Mouse (Mus musculus) layer of hippocampus, adult 8-10 months (tissue): ENCODE data around the gene Trim13. TPM values are rescaled to one million over a fixed set of nuclear protein-coding genes. Genes with fewer than 3 reads are reported as not detected.
"Not testable (repeated sequence)": the region's sequence is repeated elsewhere in the genome, so short reads cannot be mapped to it uniquely, and the experiment has no call there.

Source experiments
- DNase-seq, 2 experiments: peaks; one replicate each; pipeline ENCODE4 v3.0.0; 2022; ENCODE audit warnings: low spot score in 2 of 2
- total RNA-seq, 4 experiments: library from RNA; stranded (reverse); gene quantifications; 2 replicates each; pipeline ENCODE4 v1.2.4; 2022

The Trim13 gene
- total RNA-seq = 10 to 100 TPM; 11.3 to 15.1 (median 14.5) TPM

GRCm38 (mm10) chr14:61597968-61598367, at the start of gene Trim13:
TSS of gene Trim13 (plus strand) at chr14:61598247.
- no peak for DNase-seq

- DNase-seq = no peak
Observed at GRCm38 (mm10) chr14:61548614-61549013, 49.4 kb upstream of the Trim13 start.

- no peak for DNase-seq
Observed at GRCm38 (mm10) chr14:61555931-61556288, 42.1 kb upstream of the Trim13 start.

- DNase-seq = peak; percentile 96 to 98
Observed at GRCm38 (mm10) chr14:61556289-61557147, 41.5 kb upstream of the Trim13 start, which contains the start of gene Spryd7. TSS of gene Spryd7 (minus strand) at chr14:61556886.

- no peak for DNase-seq
Observed at GRCm38 (mm10) chr14:61558901-61559300, 39.1 kb upstream of the Trim13 start.

- no peak for DNase-seq
Observed at GRCm38 (mm10) chr14:61559856-61560255, 38.2 kb upstream of the Trim13 start.

- not testable (repeated sequence) for DNase-seq
Observed at GRCm38 (mm10) chr14:61566211-61566610, 31.8 kb upstream of the Trim13 start.

- no peak for DNase-seq
Observed at GRCm38 (mm10) chr14:61569344-61569743, 28.7 kb upstream of the Trim13 start.

GRCm38 (mm10) chr14:61571366-61571765, 26.7 kb upstream of the Trim13 start:
- peak; percentile 39 to 84 for DNase-seq

GRCm38 (mm10) chr14:61572131-61572530, 25.9 kb upstream of the Trim13 start:
- DNase-seq = no peak

- DNase-seq = no peak
Observed at GRCm38 (mm10) chr14:61575066-61575465, 23.0 kb upstream of the Trim13 start.

- DNase-seq = no peak
Observed at GRCm38 (mm10) chr14:61575941-61576340, 22.1 kb upstream of the Trim13 start.

GRCm38 (mm10) chr14:61589288-61590065, 8.6 kb upstream of the Trim13 start:
- no peak for DNase-seq

- DNase-seq = no peak
Observed at GRCm38 (mm10) chr14:61596719-61597426, 1.2 kb upstream of the Trim13 start.

- DNase-seq = peak; percentile 73 to 85
Observed at GRCm38 (mm10) chr14:61599057-61599806, 1.2 kb downstream of the Trim13 start.

- DNase-seq = no peak
Observed at GRCm38 (mm10) chr14:61601348-61601747, 3.3 kb downstream of the Trim13 start.

GRCm38 (mm10) chr14:61603069-61603755, 5.2 kb downstream of the Trim13 start:
- peak in 1 of 2 experiments; percentile 25 for DNase-seq

GRCm38 (mm10) chr14:61604081-61604480, 6.0 kb downstream of the Trim13 start:
- peak in 1 of 2 experiments; percentile 42 for DNase-seq

GRCm38 (mm10) chr14:61606088-61606487, 8.0 kb downstream of the Trim13 start:
- not testable (repeated sequence) for DNase-seq

GRCm38 (mm10) chr14:61607157-61607556, 9.1 kb downstream of the Trim13 start, which contains the start of gene Kcnrg:
TSS of gene Kcnrg (plus strand) at chr14:61607457.
- DNase-seq = no peak
